Mouse (Mus musculus) MEL (cell line): ENCODE results near the gene Kat8. TPM values are rescaled to one million over a fixed set of nuclear protein-coding genes. Genes with fewer than 3 reads are reported as not detected.

Source experiments
- DNase-seq: peaks from one replicate; pipeline ENCODE4 v3.0.0; 2011; ENCODE audit warnings: low read depth, low spot score
- H3K27ac ChIP-seq: 2 replicates; pipeline ENCODE4 v1.5.1; 2012; ENCODE audit warnings: low read depth, mild to moderate bottlenecking, control low read depth, low read length, moderate library complexity; ENCODE audit not compliant: control insufficient read depth
- H3K27me3 ChIP-seq, 2 experiments: fragments of 150-350 bp in 1 of 2; sonication (generic) in 1 of 2; 2 replicates each; pipeline ENCODE4 v1.6.1; 2012; ENCODE audit warnings: low read length in 2 of 2, mild to moderate bottlenecking in 2 of 2, improper control_type of control experiment in 1 of 2, moderate library complexity in 1 of 2; ENCODE audit not compliant: insufficient read depth in 2 of 2, control insufficient read depth in 1 of 2
- H3K36me3 ChIP-seq, 2 experiments: 2 replicates each; pipeline ENCODE4 v1.6.1; 2012 to 2014; ENCODE audit warnings: low read length in 2 of 2, improper control_type of control experiment in 1 of 2, inconsistent platforms in 1 of 2, mild to moderate bottlenecking in 1 of 2; ENCODE audit not compliant: insufficient read depth in 2 of 2, control insufficient read depth in 1 of 2
- H3K4me1 ChIP-seq, 2 experiments: fragments of 150-350 bp in 1 of 2; sonication (generic) in 1 of 2; 2 replicates each; pipeline ENCODE4 v1.6.1; 2012; ENCODE audit warnings: low read length in 2 of 2, improper control_type of control experiment in 1 of 2, mild to moderate bottlenecking in 1 of 2; ENCODE audit not compliant: insufficient read depth in 2 of 2, control insufficient read depth in 1 of 2
- H3K4me3 ChIP-seq, 2 experiments: fragments of 150-350 bp in 1 of 2; sonication (generic) in 1 of 2; 2 replicates each; pipeline ENCODE4 v1.5.1; 2012; ENCODE audit warnings: low read depth in 2 of 2, low read length in 2 of 2, mild to moderate bottlenecking in 2 of 2, moderate library complexity in 2 of 2, control low read depth in 1 of 2, improper control_type of control experiment in 1 of 2; ENCODE audit not compliant: control insufficient read depth in 1 of 2, insufficient read depth in 1 of 2
- H3K79me2 ChIP-seq: 2 replicates; pipeline ENCODE4 v1.6.1; 2012; ENCODE audit warnings: mild to moderate bottlenecking, low read length, moderate library complexity; ENCODE audit not compliant: control insufficient read depth, poor library complexity, insufficient read depth
- H3K9ac ChIP-seq: 2 replicates; pipeline ENCODE4 v1.6.1; 2012; ENCODE audit warnings: low read depth, mild to moderate bottlenecking, control low read depth, low read length, moderate library complexity; ENCODE audit not compliant: control insufficient read depth, poor library complexity, severe bottlenecking
- H3K9me3 ChIP-seq: fragments of 150-350 bp; sonication (generic); replicated peaks from 2 replicates; pipeline ENCODE4 v1.6.1; 2012; ENCODE audit warnings: mild to moderate bottlenecking, low read length, improper control_type of control experiment, moderate library complexity; ENCODE audit not compliant: insufficient read depth
- BHLHE40 ChIP-seq: IDR thresholded peaks from 2 replicates; pipeline ENCODE4 v1.6.1; 2012; ENCODE audit warnings: low read depth, mild to moderate bottlenecking, inconsistent platforms, low read length, improper control_type of control experiment, borderline replicate concordance
- CHD2 ChIP-seq: IDR thresholded peaks from 2 replicates; pipeline ENCODE4 v1.6.1; 2011; ENCODE audit warnings: low read length, improper control_type of control experiment
- E2F4 ChIP-seq: IDR thresholded peaks from 2 replicates; pipeline ENCODE4 v1.6.1; 2011; ENCODE audit warnings: low read depth, low read length, improper control_type of control experiment, borderline replicate concordance
- ELF1 ChIP-seq: IDR thresholded peaks from 2 replicates; pipeline ENCODE4 v1.6.1; 2014; ENCODE audit warnings: low read depth, mild to moderate bottlenecking, inconsistent platforms, low read length, improper control_type of control experiment, moderate library complexity
- ETS1 ChIP-seq: IDR thresholded peaks from 2 replicates; pipeline ENCODE4 v1.6.1; 2012; ENCODE audit warnings: low read depth, mild to moderate bottlenecking, inconsistent platforms, low read length, improper control_type of control experiment, moderate library complexity
- HCFC1 ChIP-seq: IDR thresholded peaks from 2 replicates; pipeline ENCODE4 v1.6.1; 2012; ENCODE audit warnings: low read depth, mild to moderate bottlenecking, inconsistent platforms, low read length, improper control_type of control experiment, moderate library complexity
- JUND ChIP-seq: IDR thresholded peaks from 2 replicates; pipeline ENCODE4 v1.6.1; 2011; ENCODE audit warnings: low read depth, mild to moderate bottlenecking, improper control_type of control experiment, low read length
- KAT2A ChIP-seq: conservative IDR thresholded peaks from 2 replicates; pipeline ENCODE4 v1.6.1; 2012; ENCODE audit warnings: low read depth, low read length, improper control_type of control experiment, inconsistent platforms
- MAFK ChIP-seq: IDR thresholded peaks from 2 replicates; pipeline ENCODE4 v1.6.1; 2011; ENCODE audit warnings: low read depth, mild to moderate bottlenecking, low read length, improper control_type of control experiment, borderline replicate concordance
- MAZ ChIP-seq: IDR thresholded peaks from 2 replicates; pipeline ENCODE4 v1.6.1; 2012; ENCODE audit warnings: low read depth, mild to moderate bottlenecking, inconsistent platforms, low read length, improper control_type of control experiment
- MEF2A ChIP-seq: IDR thresholded peaks from 2 replicates; pipeline ENCODE4 v1.6.1; 2014; ENCODE audit warnings: low read depth, mild to moderate bottlenecking, inconsistent platforms, low read length, improper control_type of control experiment; ENCODE audit not compliant: poor library complexity, insufficient replicate concordance, severe bottlenecking; ENCODE audit errors: extremely low read depth
- MXI1 ChIP-seq: IDR thresholded peaks from 2 replicates; pipeline ENCODE4 v1.6.1; 2011; ENCODE audit warnings: mild to moderate bottlenecking, low read depth, low read length, improper control_type of control experiment
- MYB ChIP-seq: IDR thresholded peaks from 2 replicates; pipeline ENCODE4 v1.6.1; 2011; ENCODE audit warnings: mild to moderate bottlenecking, low read depth, low read length, improper control_type of control experiment
- NELFE ChIP-seq: IDR thresholded peaks from 2 replicates; pipeline ENCODE4 v1.6.1; 2011; ENCODE audit warnings: low read depth, low read length, improper control_type of control experiment
- NRF1 ChIP-seq: IDR thresholded peaks from 2 replicates; pipeline ENCODE4 v1.6.1; 2014; ENCODE audit warnings: low read depth, mild to moderate bottlenecking, inconsistent platforms, low read length, improper control_type of control experiment, moderate library complexity; ENCODE audit not compliant: poor library complexity, insufficient read depth, severe bottlenecking
- POLR2A ChIP-seq, 2 experiments: IDR thresholded peaks; 2 replicates each; pipeline ENCODE4 v1.6.1; 2011 to 2012; ENCODE audit warnings: low read length in 2 of 2, mild to moderate bottlenecking in 2 of 2, control low read depth in 1 of 2, improper control_type of control experiment in 1 of 2, low read depth in 1 of 2, moderate library complexity in 1 of 2; ENCODE audit not compliant: control insufficient read depth in 1 of 2, insufficient read depth in 1 of 2, poor library complexity in 1 of 2
- POLR2AphosphoS2 ChIP-seq: IDR thresholded peaks from 2 replicates; pipeline ENCODE4 v1.6.1; 2011; ENCODE audit warnings: low read length, improper control_type of control experiment
- TAL1 ChIP-seq: IDR thresholded peaks from 2 replicates; pipeline ENCODE4 v1.6.1; 2012; ENCODE audit warnings: mild to moderate bottlenecking, inconsistent platforms, low read length, moderate library complexity, mixed read lengths
- TBP ChIP-seq: IDR thresholded peaks from 2 replicates; pipeline ENCODE4 v1.8.0; 2011; ENCODE audit warnings: low read depth, low read length, improper control_type of control experiment
- TCF12 ChIP-seq: IDR thresholded peaks from 2 replicates; pipeline ENCODE4 v1.6.1; 2014; ENCODE audit warnings: low read depth, mild to moderate bottlenecking, inconsistent platforms, low read length, improper control_type of control experiment, moderate library complexity
- UBTF ChIP-seq: IDR thresholded peaks from 2 replicates; pipeline ENCODE4 v1.6.1; 2012; ENCODE audit warnings: low read depth, mild to moderate bottlenecking, inconsistent platforms, low read length, improper control_type of control experiment, moderate library complexity, borderline replicate concordance; ENCODE audit not compliant: insufficient read depth
- ZKSCAN1 ChIP-seq: IDR thresholded peaks from 2 replicates; pipeline ENCODE4 v1.6.1; 2012; ENCODE audit warnings: low read depth, mild to moderate bottlenecking, inconsistent platforms, low read length, improper control_type of control experiment, moderate library complexity
- ZNF384 ChIP-seq: IDR thresholded peaks from 2 replicates; pipeline ENCODE4 v1.6.1; 2012; ENCODE audit warnings: low read depth, mild to moderate bottlenecking, inconsistent platforms, low read length, improper control_type of control experiment
- polyA plus RNA-seq, 2 experiments: library from polyadenylated mRNA; stranded (reverse) in 1 of 2; unstranded in 1 of 2; fragments of >175 nt in 1 of 2; fragments of >200 nt in 1 of 2; gene quantifications; 2 replicates each; pipeline versions ENCODE4 v1.2.1 to v1.2.4; 2012; ENCODE audit warnings: low replicate concordance in 2 of 2, low read depth in 1 of 2; ENCODE audit not compliant: insufficient read length in 2 of 2, insufficient read depth in 1 of 2, missing spikeins in 1 of 2
- total RNA-seq: library from RNA; depleted of rRNA; stranded (reverse); fragments of 300-350 nt; gene quantifications from 2 replicates; pipeline ENCODE4 v1.2.3, GENCODE M21; 2012

The Kat8 gene
- total and polyA plus RNA-seq, 3 experiments, result 39.5 to 45.8 TPM; not detected in 1

DNA sequence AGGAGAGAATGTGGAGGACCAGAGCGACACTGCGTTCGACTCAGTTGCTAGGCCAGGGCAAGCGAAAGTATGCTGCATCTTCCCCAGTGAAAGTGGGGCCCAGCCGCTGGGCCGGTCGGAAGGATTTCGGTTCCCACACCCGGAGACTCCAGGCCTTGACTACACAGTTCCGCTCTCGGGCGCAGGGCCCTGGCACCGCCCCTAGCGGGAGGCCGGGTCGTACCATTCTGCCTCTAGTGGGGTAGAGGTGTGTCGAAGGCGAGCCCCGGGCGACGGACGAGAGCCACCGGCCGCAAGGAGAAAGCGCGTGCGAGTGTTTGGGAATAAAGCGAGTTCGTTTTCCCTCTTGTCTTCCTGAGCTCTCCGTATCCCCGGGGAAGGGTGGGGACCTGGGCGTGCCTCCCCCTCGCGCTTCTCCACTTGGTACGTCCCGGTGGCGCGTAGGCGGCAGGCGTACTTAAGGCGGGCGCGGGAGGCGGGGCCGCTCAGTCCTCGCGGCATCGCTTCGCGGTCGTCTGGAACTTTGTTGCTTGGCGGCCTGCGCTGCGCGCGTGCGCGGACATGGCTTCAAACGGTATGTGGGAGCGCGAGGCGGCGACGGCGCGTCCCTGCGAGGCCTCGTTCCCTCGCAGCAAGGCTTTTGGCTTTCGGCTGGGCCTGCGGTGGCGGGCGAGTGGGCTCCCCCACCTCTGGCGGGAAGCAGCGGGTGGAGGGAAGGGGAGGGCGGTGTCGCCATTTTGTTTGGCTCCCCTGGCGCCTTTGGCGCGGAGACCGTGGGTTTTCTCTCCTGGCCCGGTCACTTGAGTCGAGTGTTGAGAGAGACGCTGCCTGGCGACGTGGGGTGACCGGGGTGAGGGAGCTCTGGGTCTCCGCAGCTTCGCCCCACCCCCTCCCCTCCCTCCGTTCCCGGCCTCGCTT is 54.9 kb downstream of the Kat8 start, which contains the start of gene Fus (continued):
- no peak for TF ChIP-seq ZKSCAN1
- no peak for TF ChIP-seq JUND
- TF ChIP-seq E2F4, result peak; percentile 85; the same call in 1 of the 2 replicates
- TF ChIP-seq TAL1, result no peak
- TF ChIP-seq ELF1, result peak; percentile 71
- no peak for TF ChIP-seq MAFK
- peak; percentile 70 for TF ChIP-seq TCF12
- peak; percentile 97 to 100 for TF ChIP-seq POLR2A (IDR thresholded peaks at IDR 0.05; ENCODE audit: control insufficient read depth in 1 of 2, insufficient read depth in 1 of 2, low read depth in 1 of 2, low read length in 2 of 2, poor library complexity in 1 of 2)
- TF ChIP-seq TBP, result peak; percentile 96
- peak; percentile 40 for TF ChIP-seq MAZ
- TF ChIP-seq MEF2A, result no peak; the same call in 1 of the 2 replicates
- TF ChIP-seq UBTF, result no peak

DNA sequence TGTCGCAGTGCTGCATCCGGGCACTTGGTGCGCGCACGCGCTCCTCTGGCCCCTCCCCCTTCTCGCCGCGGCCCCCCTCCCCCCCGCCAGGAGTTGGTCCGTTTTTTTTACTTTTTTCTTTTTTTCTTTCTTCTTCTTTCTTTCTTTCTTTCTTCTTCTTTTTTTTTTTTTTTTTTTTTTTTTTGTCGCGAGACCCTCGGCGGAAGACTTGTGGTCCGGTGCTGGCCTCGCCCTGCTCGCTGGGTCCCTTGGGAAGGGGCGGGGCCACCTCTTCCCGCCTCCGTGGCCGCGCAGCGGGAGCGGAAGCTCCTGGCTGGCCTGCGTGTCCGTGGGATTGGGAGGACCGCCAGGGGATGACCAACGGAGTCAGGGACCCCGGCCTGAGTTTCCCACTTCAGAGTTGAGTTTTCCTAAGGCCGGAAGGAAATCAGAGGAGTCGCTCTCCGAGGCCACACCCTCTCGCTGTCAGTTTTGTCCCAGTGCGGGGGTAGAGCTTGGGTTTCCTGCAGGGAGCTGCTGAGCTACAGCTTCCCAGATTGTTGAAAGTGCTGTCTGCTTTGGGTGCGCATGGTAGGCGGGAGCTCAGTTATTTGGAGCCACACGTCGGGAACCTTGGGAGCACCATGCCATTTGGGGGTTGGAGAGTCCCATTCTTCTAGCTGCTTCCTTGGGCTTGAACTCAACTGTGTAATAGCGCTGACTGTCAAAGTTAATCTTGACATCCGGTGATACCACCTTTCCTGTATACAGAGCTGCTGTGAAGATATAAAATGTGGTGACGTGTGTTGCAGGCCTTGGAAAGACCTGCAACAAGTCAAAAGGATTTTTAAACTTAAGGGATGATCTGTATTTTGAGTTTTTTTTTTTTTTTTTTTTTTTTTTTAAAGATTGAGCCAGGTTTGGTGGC is 55.9 kb downstream of the Kat8 start:
- Histone ChIP-seq H3K4me1 (peaks cover 3 to 17% of the 10 kb centered on the region in 2 experiments), H3K79me2 (peaks cover 44% of the 10 kb centered on the region)

More for the DNA sequence above, 55.9 kb downstream of the Kat8 start:
- H3K27ac ChIP-seq, result peak overlapping the region; percentile 37
- no peaks in the 10 kb centered on the region for H3K9me3 ChIP-seq
- TF ChIP-seq MXI1 (peak; percentile 67), POLR2AphosphoS2 (peak; percentile 41; the same call in 1 of the 2 replicates), BHLHE40 (no peak), MEF2A (no peak), MYB (no peak), JUND (no peak), CHD2 (no peak), MAZ (0 out of 2 replicates have a peak, but pooled peaks have one; percentile 1), ZKSCAN1 (no peak), HCFC1 (no peak; the same call in 1 of the 2 replicates), NELFE (no peak), ZNF384 (peak; percentile 31; the same call in 1 of the 2 replicates), ELF1 (no peak), KAT2A (no peak), UBTF (no peak), ETS1 (peak; percentile 40), NRF1 (peak; percentile 51; the same call in 1 of the 2 replicates), TAL1 (no peak)
- peak overlapping the region; percentile 99 for H3K9ac ChIP-seq
- no peaks in the 10 kb centered on the region for H3K27me3 ChIP-seq
- H3K36me3 ChIP-seq, result peaks cover 19 to 38% of the 10 kb centered on the region in 2 experiments
- peak; percentile 80 for DNase-seq
- H3K4me3 ChIP-seq, result peak overlapping the region; percentile 81 to 97
